Mouse (Mus musculus) layer of hippocampus, adult 8-10 months (tissue): ENCODE results near the gene Fam180a. TPM values are rescaled to one million over a fixed set of nuclear protein-coding genes. Genes with fewer than 3 reads are reported as not detected.

Source experiments
- DNase-seq, 2 experiments: peaks; one replicate each; pipeline ENCODE4 v3.0.0; 2022; ENCODE audit warnings: low spot score in 2 of 2
- total RNA-seq, 4 experiments: library from RNA; stranded (reverse); gene quantifications; 2 replicates each; pipeline ENCODE4 v1.2.4; 2022

Gene Fam180a
- total RNA-seq, 4 experiments from 2014 or later: 1.1 to 3.1 (median 1.9) TPM

DNA sequence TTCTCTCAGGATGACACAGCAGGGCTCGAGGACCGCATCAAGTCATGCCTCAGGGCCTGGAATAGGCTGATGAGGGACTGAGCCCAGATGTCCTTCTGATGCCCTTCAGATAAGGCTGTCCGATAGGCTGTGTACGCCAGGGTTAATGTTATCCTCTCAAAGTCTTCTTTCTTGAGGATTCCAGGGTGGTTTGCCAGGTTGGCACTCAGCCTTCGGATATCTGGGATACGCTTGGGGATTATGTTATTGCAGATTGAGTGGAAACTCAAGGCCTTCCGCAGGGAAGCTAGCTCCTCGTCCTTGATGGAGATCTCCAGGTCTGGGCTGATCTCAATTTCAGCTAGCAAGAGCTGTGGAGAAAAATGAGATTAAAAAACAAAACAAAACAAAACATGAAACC lies 12.4 kb downstream of the Fam180a start:
- no peak for DNase-seq

GRCm38 (mm10) chr6:35309406-35309805 lies 16.5 kb downstream of the Fam180a start:
- no peak for DNase-seq

DNA sequence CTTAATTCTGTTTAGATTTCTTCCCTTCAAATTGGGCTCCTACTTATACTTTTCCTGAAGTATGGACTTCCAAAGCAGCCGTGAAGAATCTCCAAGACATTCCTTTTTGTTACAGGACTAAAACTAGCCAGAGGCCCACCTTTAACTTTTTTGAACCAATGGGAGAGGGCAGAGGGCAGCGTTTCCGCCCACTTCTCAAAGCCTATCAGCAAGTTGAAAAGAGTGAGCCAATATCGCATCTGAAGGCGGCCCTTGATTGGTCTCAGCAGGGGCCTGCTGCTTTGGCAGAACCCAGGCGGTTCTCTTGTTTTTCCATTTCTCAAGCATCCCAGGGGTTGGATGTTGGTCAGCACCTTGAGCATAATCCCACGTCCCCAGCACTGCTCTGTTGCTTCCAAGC lies 17.9 kb downstream of the Fam180a start, which contains the start of gene Slc13a4:
Gene Slc13a4 (minus strand): TSS at position 95 of the 400 bp plus-strand sequence.
- DNase-seq: no peak

DNA sequence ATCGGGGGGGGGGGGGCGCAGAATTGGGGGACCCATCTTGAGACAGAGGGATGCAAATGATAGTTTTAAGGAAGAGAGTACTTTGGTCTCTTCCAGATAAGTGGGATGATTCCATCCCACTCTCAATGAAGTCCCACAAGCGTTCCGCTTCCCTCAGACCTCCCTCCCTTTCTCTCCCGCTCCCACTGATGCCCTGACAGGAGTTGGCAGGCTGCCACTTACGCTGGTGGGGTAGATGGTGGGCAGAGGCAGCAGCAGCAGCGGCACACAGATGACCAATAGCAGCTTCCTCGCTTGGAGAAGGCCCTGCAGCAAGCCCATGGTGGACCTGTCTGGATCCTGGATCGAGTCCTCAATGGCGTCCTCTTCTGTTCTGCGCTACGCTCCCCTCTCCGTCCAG lies 18.8 kb downstream of the Fam180a start:
- no peak for DNase-seq

- DNase-seq: no peak
These were observed 22.5 kb downstream of the Fam180a start for GRCm38 (mm10) chr6:35303355-35303900.

GRCm38 (mm10) chr6:35302581-35302980 lies 23.4 kb downstream of the Fam180a start:
- DNase-seq: no peak

GRCm38 (mm10) chr6:35298323-35298722 lies 27.6 kb downstream of the Fam180a start:
- no peak for DNase-seq

DNA sequence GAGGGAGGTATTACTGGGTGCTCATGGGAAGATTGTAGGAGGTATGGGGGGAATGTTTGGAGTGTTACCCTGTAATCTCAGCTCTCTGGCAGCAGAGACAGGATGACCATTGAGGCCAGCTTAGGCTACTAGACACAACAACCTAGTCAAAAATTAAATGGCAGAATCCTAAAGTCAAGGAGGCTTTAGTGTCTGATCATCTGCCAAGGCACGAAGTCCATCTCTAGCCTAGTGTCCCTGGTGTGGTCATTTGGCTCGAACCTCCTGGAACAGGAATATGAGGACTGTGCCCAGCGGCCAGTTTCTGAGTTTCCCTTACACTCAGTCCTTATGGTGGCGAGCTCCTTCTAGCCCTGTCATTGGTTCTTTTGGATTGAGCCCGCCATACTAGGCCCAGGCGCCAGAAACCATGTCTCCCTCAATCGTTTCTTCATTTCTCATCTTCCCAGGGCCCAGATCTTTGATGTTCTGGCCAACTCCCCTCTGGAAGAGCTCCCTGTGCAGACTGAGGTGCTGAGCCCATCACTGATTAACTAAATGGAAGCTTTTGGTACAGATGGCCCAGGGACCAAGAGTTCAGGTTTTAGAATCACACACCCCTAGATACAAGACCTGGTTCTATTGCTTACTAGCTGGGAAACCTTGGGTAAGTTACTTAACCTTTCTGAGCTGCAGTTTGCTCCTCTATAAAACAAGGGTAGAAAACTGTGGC lies 28.3 kb downstream of the Fam180a start:
- no peak for DNase-seq

- peak; percentile 19 to 23 for DNase-seq
These were observed 28.9 kb downstream of the Fam180a start for GRCm38 (mm10) chr6:35297001-35297400.

DNA sequence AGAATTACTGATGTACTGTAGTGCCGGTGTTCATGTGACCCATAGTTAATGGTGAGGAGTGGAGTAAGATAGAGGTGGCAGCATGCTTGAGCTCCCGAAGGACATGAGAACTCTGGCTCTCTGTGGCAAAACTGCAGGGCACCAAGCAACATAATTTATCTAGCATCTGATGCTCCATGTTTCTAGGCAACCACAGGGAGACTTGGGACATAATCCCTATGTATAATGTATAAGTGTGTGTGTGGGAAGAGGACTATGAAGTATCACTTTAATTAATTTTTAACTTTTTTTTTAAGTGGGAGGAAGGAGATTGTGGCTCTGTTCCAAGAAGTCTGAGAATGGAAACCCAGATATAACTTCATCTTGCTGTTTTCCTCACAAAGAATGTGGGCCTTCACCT lies 31.0 kb downstream of the Fam180a start:
- DNase-seq: no peak

DNA sequence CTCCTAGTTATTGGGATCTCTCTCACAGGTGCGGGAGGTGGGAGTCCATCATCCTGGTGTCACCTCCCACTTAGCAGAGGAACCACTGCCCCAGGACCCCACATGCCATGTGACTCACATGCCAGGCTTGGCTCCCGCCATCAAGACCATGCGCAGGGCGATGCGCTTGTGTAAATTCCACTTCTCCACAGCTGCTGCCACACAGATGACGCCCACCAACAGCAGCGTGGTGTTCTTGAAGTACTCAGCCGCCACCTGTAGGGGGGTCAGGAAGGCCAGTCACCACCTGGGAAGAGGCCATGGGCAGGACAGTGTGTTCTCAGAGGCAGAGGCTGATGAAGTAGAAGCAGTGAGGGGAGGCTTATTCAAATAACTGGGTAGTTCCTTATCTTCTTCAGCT lies 36.3 kb downstream of the Fam180a start:
- no peak for DNase-seq

DNA sequence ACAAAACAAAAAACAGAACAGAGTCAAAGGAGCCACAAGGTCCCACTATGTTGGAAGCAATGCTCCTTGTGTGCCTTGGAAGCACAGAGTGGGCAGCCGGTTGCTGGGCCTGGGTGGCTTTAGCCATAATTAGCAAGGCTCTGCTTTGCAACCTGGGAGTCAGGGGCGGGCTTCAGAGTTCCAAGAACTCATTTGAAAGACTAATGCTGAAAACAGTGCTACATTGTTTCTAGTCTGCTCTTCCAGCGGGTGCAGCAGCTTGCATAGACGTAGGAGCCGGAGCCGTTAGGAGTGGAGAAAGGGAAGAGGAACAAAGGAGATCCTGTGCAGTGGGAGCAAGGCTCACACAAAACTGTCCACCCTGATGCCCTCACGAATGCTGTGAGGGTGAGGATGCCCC lies 37.0 kb downstream of the Fam180a start:
- peak in 1 of 2 experiments; percentile 18 for DNase-seq

DNA sequence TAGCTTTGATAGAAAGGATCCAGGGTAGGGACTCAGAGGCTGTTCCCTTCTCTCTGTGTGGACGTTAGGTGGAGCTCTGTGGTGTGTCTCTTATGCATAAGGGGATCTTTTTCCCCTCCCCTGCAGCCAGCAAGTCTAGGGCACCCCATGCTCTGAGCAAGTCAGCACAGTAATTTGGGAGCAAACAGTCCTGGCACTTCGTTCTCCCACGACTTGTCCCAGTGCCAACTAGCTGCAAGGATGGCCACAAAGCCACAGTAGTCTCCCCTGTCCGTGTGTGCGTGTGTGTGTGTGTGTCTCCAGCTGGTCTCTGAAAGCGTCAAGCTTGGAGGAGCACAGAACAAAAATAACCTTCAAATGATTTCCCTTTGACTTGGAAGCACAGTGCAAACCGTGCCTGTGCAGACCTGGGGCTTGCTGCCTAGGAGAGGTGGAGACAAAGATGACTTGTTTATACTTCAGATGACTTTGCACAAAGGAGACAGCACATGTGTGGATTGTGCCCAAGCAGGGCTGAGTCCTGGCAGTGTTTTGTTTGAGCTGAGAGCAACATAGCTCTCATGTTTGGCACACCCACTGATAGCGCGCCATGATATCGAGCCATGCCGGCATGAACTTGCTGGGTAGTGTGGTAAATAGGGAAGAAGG lies 37.7 kb downstream of the Fam180a start:
- DNase-seq: peak; percentile 38 to 45

GRCm38 (mm10) chr6:35279306-35279705 lies 46.6 kb downstream of the Fam180a start:
- DNase-seq: no peak

- DNase-seq: no peak
These were observed 47.9 kb downstream of the Fam180a start for GRCm38 (mm10) chr6:35277903-35278587.

DNA sequence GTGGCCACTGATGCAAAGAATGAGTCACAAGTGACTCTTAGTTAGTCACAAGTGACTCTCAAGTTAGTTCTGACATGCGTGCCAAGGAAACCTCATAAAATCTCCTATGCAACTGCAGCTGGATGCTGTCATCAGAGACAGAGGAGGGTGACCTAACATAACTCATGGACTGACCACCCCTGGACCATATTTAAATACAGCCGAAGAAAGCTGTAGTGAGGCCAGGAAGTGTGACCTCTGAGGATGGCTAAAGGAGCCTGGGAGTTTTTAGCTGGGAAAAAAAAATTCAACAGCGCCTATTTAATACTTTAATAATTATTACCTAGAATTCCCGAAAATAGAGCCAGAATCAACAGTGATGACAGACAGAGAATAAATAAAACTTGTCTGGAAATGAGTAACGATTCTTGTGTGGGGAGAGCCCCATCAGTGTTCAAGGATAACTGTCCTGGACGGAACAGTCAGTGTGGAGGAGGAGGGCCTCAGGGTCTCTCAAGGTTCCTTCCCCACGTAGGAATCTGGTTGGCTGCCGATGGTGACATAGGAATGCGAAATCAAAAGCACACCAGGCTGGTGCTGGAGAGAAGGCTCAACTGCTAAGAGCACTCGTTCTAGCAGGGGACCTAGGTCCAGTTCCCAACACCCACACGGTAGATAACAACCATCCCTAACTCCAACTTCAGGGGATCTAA lies 52.4 kb downstream of the Fam180a start:
- DNase-seq: no peak

GRCm38 (mm10) chr6:35271868-35272765 lies 53.8 kb downstream of the Fam180a start:
- DNase-seq: no peak

- no peak for DNase-seq
These were observed 54.7 kb downstream of the Fam180a start for GRCm38 (mm10) chr6:35271094-35271855.

DNA sequence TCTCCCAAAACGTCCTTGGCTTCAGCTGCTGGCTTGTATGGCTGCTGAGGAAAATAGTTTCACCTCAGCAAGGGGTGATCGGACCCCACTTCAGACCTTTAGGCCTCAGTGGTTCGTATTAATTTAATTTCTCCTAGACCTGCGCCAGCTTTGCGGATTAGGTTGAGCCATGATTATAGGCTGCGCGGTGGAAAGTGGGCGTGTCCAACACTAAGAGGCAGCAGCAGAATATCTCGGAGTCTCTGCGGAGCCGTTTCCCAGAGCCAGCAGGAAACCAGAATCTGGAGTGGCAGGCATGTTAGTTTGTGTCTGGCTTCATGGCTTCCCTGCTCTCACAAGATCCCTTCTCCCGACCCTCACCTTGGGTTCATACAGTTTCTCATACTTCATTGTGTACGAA lies 56.3 kb downstream of the Fam180a start:
- DNase-seq: no peak

GRCm38 (mm10) chr6:35268711-35269110 lies 57.2 kb downstream of the Fam180a start:
- no peak for DNase-seq
